Mouse (Mus musculus): ENCODE measurements around the gene Olfr967. TPM values are rescaled to one million over a fixed set of nuclear protein-coding genes. Genes with fewer than 3 reads are reported as not detected.

Gene Olfr967
- not detected for polyA plus RNA-seq (2014; fragmentation: Illumina TruSeq; extraction: RNeasy Lipid Tissue Mini Kit (QIAGEN cat#74804); ENCODE audit: low read depth, low replicate concordance)

DNA sequence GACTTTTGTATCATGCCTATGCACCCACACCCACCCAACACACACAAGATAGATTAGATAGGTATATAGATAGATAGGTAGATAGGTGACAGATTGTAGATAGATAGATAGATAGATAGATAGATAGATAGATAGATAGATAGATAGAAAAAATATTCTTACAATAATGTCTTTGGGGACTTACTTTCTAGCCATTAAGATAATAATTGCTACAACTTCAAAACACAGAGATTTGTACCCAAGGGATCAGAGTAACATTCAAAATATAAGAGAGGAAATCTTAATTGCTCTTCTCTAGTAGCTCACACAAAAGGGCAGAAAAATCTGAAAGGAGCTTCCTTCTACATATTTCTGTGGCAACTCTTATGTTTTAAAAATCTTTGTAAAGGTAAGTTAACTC, at the start of gene Olfr967:
TSS of gene Olfr967 (plus strand) at position 301 of the 400 bp plus-strand sequence.

DNA sequence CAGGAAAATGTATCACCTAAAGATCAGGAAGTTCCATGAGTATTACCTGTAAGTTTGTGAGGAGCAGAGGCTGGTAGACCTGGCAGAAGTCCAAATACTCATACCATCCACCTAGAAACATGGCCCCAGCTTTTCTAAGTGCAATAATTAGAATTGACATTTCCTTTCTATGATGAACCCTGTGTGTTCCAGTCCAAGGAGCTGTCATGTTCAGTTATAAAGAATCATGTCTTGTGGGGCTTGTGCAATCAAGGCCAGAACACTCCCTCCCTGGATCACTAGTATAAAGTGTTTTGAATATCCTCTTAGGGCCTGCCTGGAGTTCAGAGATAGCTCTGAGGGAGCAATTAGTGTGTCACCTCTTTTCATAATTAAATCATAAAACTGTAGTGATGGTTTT, 39.0 kb upstream of the Olfr967 start, which contains the start of gene Olfr149:
TSS of gene Olfr149 (minus strand) at position 101 of the 400 bp plus-strand sequence.

GRCm38 (mm10) chr9:39711053-39711452, 35.0 kb upstream of the Olfr967 start, which contains the start of gene Olfr965:
Olfr965 (plus strand) TSS chr9:39711353.

GRCm38 (mm10) chr9:39730678-39731077, 15.4 kb upstream of the Olfr967 start, which contains the start of gene Olfr150:
Olfr150 (plus strand) TSS chr9:39730978.

GRCm38 (mm10) chr9:39783153-39783552, 37.1 kb downstream of the Olfr967 start, which contains the start of gene Olfr968:
Olfr968 (minus strand) TSS chr9:39783253.

GRCm38 (mm10) chr9:39790558-39790957, 44.5 kb downstream of the Olfr967 start, which contains the start of gene Olfr969:
Olfr969 (plus strand) TSS chr9:39790945.

Other genes starting within 250 kb of the Olfr967 start
- not detected for gene Olfr957, start 230.4 kb upstream of the Olfr967 start, polyA plus RNA-seq (2014; fragmentation: Illumina TruSeq; extraction: RNeasy Lipid Tissue Mini Kit (QIAGEN cat#74804); ENCODE audit: low read depth, low replicate concordance)
- gene Olfr958, start 192.2 kb upstream of the Olfr967 start, polyA plus RNA-seq (2014; fragmentation: Illumina TruSeq; extraction: RNeasy Lipid Tissue Mini Kit (QIAGEN cat#74804); ENCODE audit: low read depth, low replicate concordance) = not detected
- gene Olfr959, start 170.7 kb upstream of the Olfr967 start, polyA plus RNA-seq (2014; fragmentation: Illumina TruSeq; extraction: RNeasy Lipid Tissue Mini Kit (QIAGEN cat#74804); ENCODE audit: low read depth, low replicate concordance) = not detected
- 0.26 TPM for gene AW551984, start 141.8 kb upstream of the Olfr967 start, polyA plus RNA-seq (2014; fragmentation: Illumina TruSeq; extraction: RNeasy Lipid Tissue Mini Kit (QIAGEN cat#74804); ENCODE audit: low read depth, low replicate concordance)
- gene Olfr148, start 135.6 kb upstream of the Olfr967 start, polyA plus RNA-seq (2014; fragmentation: Illumina TruSeq; extraction: RNeasy Lipid Tissue Mini Kit (QIAGEN cat#74804); ENCODE audit: low read depth, low replicate concordance) = not detected
- gene Olfr960, start 124.9 kb upstream of the Olfr967 start, polyA plus RNA-seq (2014; fragmentation: Illumina TruSeq; extraction: RNeasy Lipid Tissue Mini Kit (QIAGEN cat#74804); ENCODE audit: low read depth, low replicate concordance) = not detected
- gene Olfr961, start 101.2 kb upstream of the Olfr967 start, polyA plus RNA-seq (2014; fragmentation: Illumina TruSeq; extraction: RNeasy Lipid Tissue Mini Kit (QIAGEN cat#74804); ENCODE audit: low read depth, low replicate concordance) = not detected
- gene Olfr963, start 79.0 kb upstream of the Olfr967 start, polyA plus RNA-seq (2014; fragmentation: Illumina TruSeq; extraction: RNeasy Lipid Tissue Mini Kit (QIAGEN cat#74804); ENCODE audit: low read depth, low replicate concordance) = not detected
- gene Olfr149, start 39.1 kb upstream of the Olfr967 start, polyA plus RNA-seq (2014; fragmentation: Illumina TruSeq; extraction: RNeasy Lipid Tissue Mini Kit (QIAGEN cat#74804); ENCODE audit: low read depth, low replicate concordance) = not detected
- gene Olfr965, start 34.9 kb upstream of the Olfr967 start, polyA plus RNA-seq (2014; fragmentation: Illumina TruSeq; extraction: RNeasy Lipid Tissue Mini Kit (QIAGEN cat#74804); ENCODE audit: low read depth, low replicate concordance) = not detected
- gene Olfr150, start 15.3 kb upstream of the Olfr967 start, polyA plus RNA-seq (2014; fragmentation: Illumina TruSeq; extraction: RNeasy Lipid Tissue Mini Kit (QIAGEN cat#74804); ENCODE audit: low read depth, low replicate concordance) = not detected
- not detected for gene Olfr968, start 37.0 kb downstream of the Olfr967 start, polyA plus RNA-seq (2014; fragmentation: Illumina TruSeq; extraction: RNeasy Lipid Tissue Mini Kit (QIAGEN cat#74804); ENCODE audit: low read depth, low replicate concordance)
- not detected for gene Olfr969, start 44.7 kb downstream of the Olfr967 start, polyA plus RNA-seq (2014; fragmentation: Illumina TruSeq; extraction: RNeasy Lipid Tissue Mini Kit (QIAGEN cat#74804); ENCODE audit: low read depth, low replicate concordance)
- gene Olfr970, start 62.6 kb downstream of the Olfr967 start, polyA plus RNA-seq (2014; fragmentation: Illumina TruSeq; extraction: RNeasy Lipid Tissue Mini Kit (QIAGEN cat#74804); ENCODE audit: low read depth, low replicate concordance) = not detected
- not detected for gene Olfr971, start 90.6 kb downstream of the Olfr967 start, polyA plus RNA-seq (2014; fragmentation: Illumina TruSeq; extraction: RNeasy Lipid Tissue Mini Kit (QIAGEN cat#74804); ENCODE audit: low read depth, low replicate concordance)
- gene Olfr972, start 120.2 kb downstream of the Olfr967 start, polyA plus RNA-seq (2014; fragmentation: Illumina TruSeq; extraction: RNeasy Lipid Tissue Mini Kit (QIAGEN cat#74804); ENCODE audit: low read depth, low replicate concordance) = not detected
- not detected for gene Olfr229, start 161.1 kb downstream of the Olfr967 start, polyA plus RNA-seq (2014; fragmentation: Illumina TruSeq; extraction: RNeasy Lipid Tissue Mini Kit (QIAGEN cat#74804); ENCODE audit: low read depth, low replicate concordance)
- not detected for gene Olfr974, start 191.3 kb downstream of the Olfr967 start, polyA plus RNA-seq (2014; fragmentation: Illumina TruSeq; extraction: RNeasy Lipid Tissue Mini Kit (QIAGEN cat#74804); ENCODE audit: low read depth, low replicate concordance)
- gene Olfr975, start 205.8 kb downstream of the Olfr967 start, polyA plus RNA-seq (2014; fragmentation: Illumina TruSeq; extraction: RNeasy Lipid Tissue Mini Kit (QIAGEN cat#74804); ENCODE audit: low read depth, low replicate concordance) = not detected
- not detected for gene Olfr976, start 214.9 kb downstream of the Olfr967 start, polyA plus RNA-seq (2014; fragmentation: Illumina TruSeq; extraction: RNeasy Lipid Tissue Mini Kit (QIAGEN cat#74804); ENCODE audit: low read depth, low replicate concordance)
- gene Olfr978, start 245.9 kb downstream of the Olfr967 start, polyA plus RNA-seq (2014; fragmentation: Illumina TruSeq; extraction: RNeasy Lipid Tissue Mini Kit (QIAGEN cat#74804); ENCODE audit: low read depth, low replicate concordance) = not detected

Data from heart, adult 10 weeks (tissue).